Mouse (Mus musculus): ENCODE results near the gene C9orf72.
"Not testable (repeated sequence)": the region's sequence is repeated elsewhere in the genome, so short reads cannot be mapped to it uniquely, and the experiment has no call there.

Gene C9orf72

GRCm38 (mm10) chr4:35225734-35226495 lies at the start of gene C9orf72:
TSS of gene C9orf72 (minus strand) at chr4:35226175.
- DNase-seq (ENCODE audit: low read depth, low spot score), result peak; percentile 97

DNA sequence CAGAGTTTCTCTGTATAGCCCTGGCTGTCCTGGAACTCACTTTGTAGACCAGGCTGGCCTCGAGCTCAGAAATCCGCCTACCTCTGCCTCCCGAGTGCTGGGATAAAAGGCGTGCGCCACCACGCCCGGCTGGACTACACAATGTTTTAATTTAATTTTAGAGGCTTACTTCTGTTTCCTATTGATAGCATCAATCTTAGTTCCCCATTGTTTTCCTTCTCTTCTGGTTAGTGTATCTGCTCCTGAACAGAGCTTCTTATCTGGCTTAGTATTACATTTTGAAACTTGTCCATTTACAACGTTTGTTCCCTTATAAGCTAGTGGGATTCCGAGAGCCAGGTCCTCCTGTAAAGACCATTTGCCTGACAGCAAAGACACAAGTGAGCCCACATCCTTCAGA lies 33.0 kb upstream of the C9orf72 start:
- no peak for DNase-seq (ENCODE audit: low read depth, low spot score)

DNA sequence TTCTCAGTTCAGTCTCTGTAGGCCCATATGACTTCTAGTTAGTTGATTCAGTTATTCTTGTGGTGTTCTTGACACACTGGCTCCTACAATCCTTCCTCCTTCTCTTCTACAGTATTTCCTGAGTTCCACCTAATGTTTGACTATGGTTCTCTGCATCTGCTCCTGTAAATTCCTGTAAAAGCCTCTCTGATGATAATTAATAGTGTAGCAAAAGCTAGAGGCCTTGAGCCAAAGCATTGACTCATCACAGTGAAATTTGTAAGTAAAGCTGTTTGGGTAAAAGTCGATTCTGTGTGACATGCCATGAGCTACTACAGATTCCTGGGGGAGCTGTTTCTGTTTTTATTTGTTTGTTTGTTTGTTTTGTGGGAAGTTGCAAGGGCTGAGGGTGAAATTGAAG lies 18.0 kb upstream of the C9orf72 start:
- no peak for DNase-seq (ENCODE audit: low read depth, low spot score)

GRCm38 (mm10) chr4:35241735-35242134 lies 15.8 kb upstream of the C9orf72 start:
- no peak for DNase-seq (ENCODE audit: low read depth, low spot score)

DNA sequence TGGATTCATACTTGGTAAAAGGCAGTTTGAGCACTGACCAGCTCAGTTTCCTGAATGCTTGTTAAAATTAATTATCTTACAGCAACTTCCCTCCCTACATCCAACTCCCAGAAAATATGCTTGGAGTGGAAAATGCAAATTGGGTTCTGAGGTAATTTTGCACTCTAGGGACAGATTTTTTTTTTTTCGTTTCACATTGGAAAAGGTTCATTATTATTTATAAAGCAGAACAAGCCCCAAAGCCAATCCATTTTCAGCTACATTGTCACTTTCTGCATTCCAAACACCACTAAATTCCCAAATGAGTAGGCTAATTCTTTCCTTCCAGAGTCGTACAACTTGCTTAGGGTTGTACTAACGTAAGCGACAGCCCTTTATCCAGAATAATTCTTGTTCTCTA lies 12.7 kb upstream of the C9orf72 start:
- no peak for DNase-seq (ENCODE audit: low read depth, low spot score)

- DNase-seq (ENCODE audit: low read depth, low spot score), result not testable (repeated sequence)
These were observed 12.3 kb upstream of the C9orf72 start for GRCm38 (mm10) chr4:35238240-35238639.

- DNase-seq (ENCODE audit: low read depth, low spot score), result no peak
These were observed 10.3 kb upstream of the C9orf72 start for GRCm38 (mm10) chr4:35236313-35236712.

- no peak for DNase-seq (ENCODE audit: low read depth, low spot score)
These were observed 2.3 kb upstream of the C9orf72 start for GRCm38 (mm10) chr4:35228260-35228659.

DNA sequence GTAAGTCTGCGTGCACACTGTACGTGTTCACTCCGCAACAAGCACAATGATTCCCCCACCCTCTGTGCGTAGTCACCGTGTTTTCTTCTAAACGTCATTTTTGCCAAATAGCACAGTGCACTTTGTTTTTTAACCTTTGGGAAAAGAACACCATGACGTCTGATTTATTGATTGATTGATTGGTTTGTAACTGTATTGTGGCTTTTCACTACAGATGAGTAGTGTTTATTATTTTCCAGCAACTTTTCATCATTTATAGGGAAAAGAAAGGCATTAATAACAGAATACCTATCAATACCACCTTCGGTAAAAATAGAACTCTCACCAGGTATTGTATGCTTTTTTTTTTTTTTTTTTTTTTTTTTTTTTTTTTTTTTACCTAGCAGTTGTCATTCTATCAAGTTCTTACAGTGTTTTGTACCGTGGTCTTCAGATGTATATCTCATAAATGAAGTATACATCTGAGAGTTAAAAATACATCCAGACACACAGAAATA lies 569 bp upstream of the C9orf72 start:
- no peak for DNase-seq (ENCODE audit: low read depth, low spot score)

GRCm38 (mm10) chr4:35225141-35225733 lies 738 bp downstream of the C9orf72 start:
- no peak for DNase-seq (ENCODE audit: low read depth, low spot score)

DNA sequence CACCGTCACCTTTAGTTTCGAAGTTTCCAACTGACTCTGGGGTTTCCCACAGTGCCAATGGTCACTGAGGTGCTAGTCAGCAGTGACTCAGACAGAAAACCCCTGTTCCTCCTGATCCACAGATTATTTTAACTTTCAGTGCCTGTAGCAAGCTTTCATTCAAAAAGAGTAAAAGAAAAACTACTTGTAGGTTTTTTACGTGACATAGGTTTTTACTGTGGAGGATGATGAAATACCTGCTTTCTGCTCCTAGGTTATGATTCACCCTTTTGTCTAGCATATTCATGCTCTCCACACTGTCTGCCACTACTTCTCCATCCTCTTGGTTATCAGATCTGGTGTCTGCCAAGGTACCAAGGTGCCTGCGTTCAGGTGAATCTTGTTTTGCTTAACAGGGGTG lies 1.9 kb downstream of the C9orf72 start:
- no peak for DNase-seq (ENCODE audit: low read depth, low spot score)

DNA sequence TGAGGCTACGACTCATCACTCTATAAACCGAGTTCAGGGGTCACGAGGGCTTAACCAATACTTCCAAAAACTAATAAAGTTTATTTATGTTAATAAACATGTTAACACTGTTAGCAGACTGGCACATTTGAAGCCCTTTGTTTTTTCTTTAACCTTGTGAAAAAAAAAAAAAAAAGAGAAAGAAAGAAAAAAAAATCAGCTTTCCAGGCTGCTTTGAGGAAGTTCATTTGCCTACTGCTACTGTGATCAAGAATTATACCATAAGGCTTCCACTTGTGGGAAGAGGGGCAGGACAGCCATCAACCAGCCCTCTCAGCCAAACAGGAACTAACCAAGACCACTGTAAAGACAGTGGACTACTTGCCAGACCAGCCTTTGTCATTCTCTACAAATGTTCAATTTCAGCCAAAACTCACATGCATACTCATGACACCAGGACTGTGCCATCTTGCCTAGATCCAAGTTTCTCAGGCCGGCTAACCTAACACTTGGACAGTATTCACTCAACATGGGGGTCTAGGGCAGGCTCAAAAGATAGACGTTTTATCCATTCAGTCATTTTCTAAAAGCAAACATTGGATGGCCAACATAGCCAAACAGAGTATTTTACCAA lies 2.5 kb downstream of the C9orf72 start:
- DNase-seq (ENCODE audit: low read depth, low spot score), result no peak

GRCm38 (mm10) chr4:35221903-35222302 lies 4.1 kb downstream of the C9orf72 start:
- DNase-seq (ENCODE audit: low read depth, low spot score), result no peak

GRCm38 (mm10) chr4:35221131-35221530 lies 4.8 kb downstream of the C9orf72 start:
- DNase-seq (ENCODE audit: low read depth, low spot score), result no peak

GRCm38 (mm10) chr4:35220108-35220731 lies 5.8 kb downstream of the C9orf72 start:
- no peak for DNase-seq (ENCODE audit: low read depth, low spot score)

- DNase-seq (ENCODE audit: low read depth, low spot score), result no peak
These were observed 21.3 kb downstream of the C9orf72 start for GRCm38 (mm10) chr4:35204659-35205058.

GRCm38 (mm10) chr4:35203724-35204123 lies 22.3 kb downstream of the C9orf72 start:
- no peak for DNase-seq (ENCODE audit: low read depth, low spot score)

DNA sequence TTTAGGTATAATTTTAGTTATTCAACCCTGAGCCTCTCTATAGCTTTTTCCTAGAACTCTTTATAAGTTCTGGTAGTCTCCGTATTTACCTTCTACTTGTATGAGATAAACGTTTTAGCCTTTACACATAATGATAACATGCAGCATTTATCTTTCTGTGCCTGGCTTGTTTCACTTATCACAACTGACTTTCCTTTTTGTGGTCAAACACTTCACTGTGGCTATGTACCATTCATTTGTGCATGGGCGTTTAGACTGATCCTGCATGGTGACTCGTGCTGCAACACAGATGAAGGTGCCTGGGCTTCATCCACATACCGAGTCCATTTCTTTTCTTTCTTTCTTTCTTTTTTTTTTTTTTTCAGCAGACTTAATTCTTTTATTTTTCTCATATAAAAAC lies 24.3 kb downstream of the C9orf72 start:
- no peak for DNase-seq (ENCODE audit: low read depth, low spot score)

GRCm38 (mm10) chr4:35192725-35193124 lies 33.2 kb downstream of the C9orf72 start:
- DNase-seq (ENCODE audit: low read depth, low spot score), result no peak

DNA sequence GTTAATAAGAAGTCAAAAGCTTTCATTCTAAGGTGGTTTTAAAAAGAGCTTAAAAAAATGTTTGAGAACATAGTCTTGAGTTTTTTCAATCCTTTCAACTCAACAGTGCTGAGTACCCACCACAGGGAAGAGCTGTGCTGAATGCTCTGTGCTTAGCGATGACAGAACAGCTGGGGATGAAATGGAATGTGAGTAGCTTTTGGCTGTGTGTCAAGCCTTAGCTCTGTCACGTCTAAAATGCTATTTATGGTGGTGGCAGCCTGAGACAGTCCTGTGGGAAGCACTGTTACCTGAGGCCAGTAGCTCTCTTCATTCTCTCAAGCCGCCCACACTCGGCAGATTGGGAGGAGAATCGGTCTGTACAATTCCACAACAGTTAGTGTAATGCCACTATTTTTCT lies 36.2 kb downstream of the C9orf72 start:
- DNase-seq (ENCODE audit: low read depth, low spot score), result peak; percentile 50

DNA sequence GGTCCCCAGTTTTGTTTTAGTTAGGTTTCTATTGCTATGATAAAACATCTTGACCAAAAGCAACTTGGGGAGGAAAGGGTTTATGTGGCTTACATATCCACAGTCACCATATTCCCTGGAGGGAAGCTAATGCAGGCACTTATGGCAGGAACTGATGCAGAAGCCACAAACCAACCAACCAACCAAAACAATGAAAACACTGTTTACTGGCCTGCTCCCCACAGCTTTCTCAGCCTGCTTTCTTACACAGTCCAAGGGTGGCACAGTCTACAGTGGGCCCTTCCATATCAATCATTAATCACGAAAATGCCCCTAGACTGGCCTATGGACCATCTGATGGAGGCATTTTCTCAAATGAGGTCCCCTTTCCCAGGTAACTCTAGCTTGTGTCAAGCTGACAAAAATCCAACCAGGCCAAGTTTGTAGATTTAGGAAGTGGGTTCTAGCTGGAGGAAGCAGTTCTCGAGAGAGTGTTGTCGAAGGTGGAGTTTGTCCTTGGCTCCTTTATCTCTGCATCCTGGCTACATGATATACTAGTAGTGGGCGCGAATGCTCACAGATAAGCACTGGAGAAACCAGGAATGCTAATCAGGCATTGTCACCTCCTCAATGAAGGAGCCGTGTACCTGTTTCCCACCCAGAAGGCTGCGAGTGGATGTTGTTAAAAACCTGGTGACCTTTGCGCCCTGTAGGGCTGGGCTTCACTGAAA lies 38.2 kb downstream of the C9orf72 start:
- no peak for DNase-seq (ENCODE audit: low read depth, low spot score)

Measured in telencephalon, adult 2 months (tissue).